Mouse (Mus musculus): ENCODE data around the gene Eef1e1.
A peak's percentile ranks its signal among the peaks of the same experiment; 100 is the strongest.
"Not testable (repeated sequence)": the region's sequence is repeated elsewhere in the genome, so short reads cannot be mapped to it uniquely, and the experiment has no call there.

The Eef1e1 gene

GRCm38 (mm10) chr13:38658528-38659280, at the start of gene Eef1e1:
Gene Eef1e1 (minus strand): TSS chr13:38659058.
- peak; percentile 86 for DNase-seq (ENCODE audit: low read depth, low spot score)

- DNase-seq (ENCODE audit: low read depth, low spot score) = no peak
Observed at GRCm38 (mm10) chr13:38690845-38691244, 32.0 kb upstream of the Eef1e1 start.

GRCm38 (mm10) chr13:38690028-38690427, 31.2 kb upstream of the Eef1e1 start:
- peak; percentile 23 for DNase-seq (ENCODE audit: low read depth, low spot score)

- no peak for DNase-seq (ENCODE audit: low read depth, low spot score)
Observed at GRCm38 (mm10) chr13:38688761-38689160, 29.9 kb upstream of the Eef1e1 start.

GRCm38 (mm10) chr13:38672336-38672735, 13.5 kb upstream of the Eef1e1 start:
- no peak for DNase-seq (ENCODE audit: low read depth, low spot score)

- not testable (repeated sequence) for DNase-seq (ENCODE audit: low read depth, low spot score)
Observed at GRCm38 (mm10) chr13:38671451-38671850, 12.6 kb upstream of the Eef1e1 start.

GRCm38 (mm10) chr13:38670051-38670450, 11.2 kb upstream of the Eef1e1 start:
- no peak for DNase-seq (ENCODE audit: low read depth, low spot score)

GRCm38 (mm10) chr13:38668514-38668913, 9.7 kb upstream of the Eef1e1 start:
- no peak for DNase-seq (ENCODE audit: low read depth, low spot score)

GRCm38 (mm10) chr13:38664753-38665152, 5.9 kb upstream of the Eef1e1 start:
- no peak for DNase-seq (ENCODE audit: low read depth, low spot score)

- no peak for DNase-seq (ENCODE audit: low read depth, low spot score)
Observed at GRCm38 (mm10) chr13:38659524-38660136, 772 bp upstream of the Eef1e1 start.

GRCm38 (mm10) chr13:38657865-38658264, 993 bp downstream of the Eef1e1 start:
- no peak for DNase-seq (ENCODE audit: low read depth, low spot score)

GRCm38 (mm10) chr13:38650292-38650691, 8.6 kb downstream of the Eef1e1 start:
- no peak for DNase-seq (ENCODE audit: low read depth, low spot score)

GRCm38 (mm10) chr13:38649069-38649468, 9.8 kb downstream of the Eef1e1 start:
- no peak for DNase-seq (ENCODE audit: low read depth, low spot score)

- DNase-seq (ENCODE audit: low read depth, low spot score) = no peak
Observed at GRCm38 (mm10) chr13:38641414-38641813, 17.4 kb downstream of the Eef1e1 start.

GRCm38 (mm10) chr13:38640961-38641360, 17.9 kb downstream of the Eef1e1 start:
- DNase-seq (ENCODE audit: low read depth, low spot score) = no peak

- DNase-seq (ENCODE audit: low read depth, low spot score) = no peak
Observed at GRCm38 (mm10) chr13:38638694-38639093, 20.2 kb downstream of the Eef1e1 start.

GRCm38 (mm10) chr13:38634800-38635269, 24.0 kb downstream of the Eef1e1 start, which contains the start of gene Bloc1s5:
Gene Bloc1s5 (minus strand): TSS chr13:38635109.
- peak; percentile 96 for DNase-seq (ENCODE audit: low read depth, low spot score)

- DNase-seq (ENCODE audit: low read depth, low spot score) = no peak
Observed at GRCm38 (mm10) chr13:38634256-38634799, 24.5 kb downstream of the Eef1e1 start.

- no peak for DNase-seq (ENCODE audit: low read depth, low spot score)
Observed at GRCm38 (mm10) chr13:38633287-38634000, 25.4 kb downstream of the Eef1e1 start.

- DNase-seq (ENCODE audit: low read depth, low spot score) = no peak
Observed at GRCm38 (mm10) chr13:38632556-38632955, 26.3 kb downstream of the Eef1e1 start.

- DNase-seq (ENCODE audit: low read depth, low spot score) = no peak
Observed at GRCm38 (mm10) chr13:38626229-38626525, 32.7 kb downstream of the Eef1e1 start.

All from retina, postnatal 7 days (tissue).